Mouse (Mus musculus) heart, embryonic 16.5 days (tissue): Measurements from ENCODE around the gene Cib4. TPM values are rescaled to one million over a fixed set of nuclear protein-coding genes. Genes with fewer than 3 reads are reported as not detected.

Experiments used
- ATAC-seq: fragments of 200-750 bp; cut with Nextera tagmentation; replicated peaks from 2 replicates; pipeline ENCODE4 v1.8.0; 2017; ENCODE audit warnings: moderate number of reproducible peaks; ENCODE audit not compliant: insufficient read depth, low FRiP score; ENCODE audit errors: extremely low read depth
- H3K27ac ChIP-seq: fragments of 300-500 bp; sonication (generic); 2 replicates; pipeline ENCODE4 v1.5.1; 2014; ENCODE audit warnings: mild to moderate bottlenecking, low read length, control low read depth, moderate library complexity
- H3K27me3 ChIP-seq: fragments of 300-500 bp; sonication (generic); 2 replicates; pipeline ENCODE4 v1.6.1; 2014; ENCODE audit warnings: low read length, mixed read lengths; ENCODE audit not compliant: control insufficient read depth, insufficient read depth
- H3K36me3 ChIP-seq: fragments of 300-500 bp; sonication (generic); 2 replicates; pipeline ENCODE4 v1.6.1; 2014; ENCODE audit not compliant: control insufficient read depth, insufficient read depth
- H3K4me1 ChIP-seq: fragments of 300-500 bp; sonication (generic); 2 replicates; pipeline ENCODE4 v1.6.1; 2014; ENCODE audit warnings: low read length, mixed read lengths; ENCODE audit not compliant: control insufficient read depth, insufficient read depth
- H3K4me2 ChIP-seq: fragments of 300-500 bp; sonication (generic); 2 replicates; pipeline ENCODE4 v1.6.1; 2014; ENCODE audit warnings: low read depth, mild to moderate bottlenecking, control low read depth, low read length
- H3K4me3 ChIP-seq: fragments of 300-500 bp; sonication (generic); 2 replicates; pipeline ENCODE4 v1.5.1; 2014; ENCODE audit warnings: mild to moderate bottlenecking, control low read depth, low read length
- H3K9ac ChIP-seq: fragments of 300-500 bp; sonication (generic); 2 replicates; pipeline ENCODE4 v1.6.1; 2014; ENCODE audit warnings: low read length, control low read depth
- H3K9me3 ChIP-seq: fragments of 300-500 bp; sonication (generic); replicated peaks from 2 replicates; pipeline ENCODE4 v1.6.1; 2016; ENCODE audit warnings: low read length; ENCODE audit not compliant: control insufficient read depth
- WGBS: fragments of 180-500 bp; shearing (Covaris S2); extraction: QIAGEN DNeasy Blood & Tissue Kit; methylation state at CpG from one replicate; pipeline ENCODE4 v1.1.7; 2014; 5-methylcytosine and 5-hydroxymethylcytosine counted together
- polyA plus RNA-seq: library from polyadenylated mRNA; unstranded; fragments of >200 nt; fragmentation: Nextera tagmentation; extraction: Ambion mirVana; gene quantifications from 2 replicates; pipeline ENCODE4 v1.2.1, GENCODE M21; 2015

Cib4 gene
- polyA plus RNA-seq, 1 experiment from 2014 or later = not detected

GRCm38 (mm10) chr5:30460155-30460554 is 85.5 kb downstream of the Cib4 start:
- Histone ChIP-seq H3K27me3 (peaks cover 15% of the 10 kb centered on the region), H3K27ac (no peak overlapping the region), H3K4me2 (no peak overlapping the region), H3K9ac (no peak overlapping the region), H3K4me3 (no peak overlapping the region), H3K9me3 (no peaks in the 10 kb centered on the region), H3K36me3 (no peaks in the 10 kb centered on the region), H3K4me1 (0 out of 2 replicates have a peak, but pooled peaks cover 4% of the 10 kb centered on the region)
- ATAC-seq = no peak
- WGBS = 50% methylated on average over 4 of the region's 4 CpGs

DNA sequence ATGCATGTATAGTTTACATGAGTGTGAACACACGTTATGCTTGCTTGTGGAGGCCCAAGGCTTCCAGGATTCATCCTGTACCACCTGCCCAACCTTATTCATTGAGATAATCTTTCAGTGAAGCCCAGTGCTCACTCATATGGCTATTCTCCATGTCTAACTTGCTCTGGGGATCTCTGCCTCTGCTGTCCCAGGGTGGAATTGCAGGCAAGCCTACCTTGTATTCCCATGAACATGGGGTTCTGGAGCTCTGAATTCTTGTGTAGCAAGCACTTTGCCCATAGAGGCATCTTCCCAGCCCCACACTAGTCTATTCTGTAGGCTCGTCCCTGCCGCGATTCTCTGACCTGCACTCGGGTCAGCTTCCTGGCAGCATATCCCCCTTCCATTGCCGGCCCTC is 89.6 kb downstream of the Cib4 start:
- H3K4me1 ChIP-seq = no peaks in the 10 kb centered on the region
- H3K27me3 ChIP-seq = peaks cover 3% of the 10 kb centered on the region; the same call in 1 of the 2 replicates
- H3K4me2 ChIP-seq = no peak overlapping the region
- no peaks in the 10 kb centered on the region for H3K36me3 ChIP-seq
- H3K4me3 ChIP-seq = no peak overlapping the region
- WGBS = 49% methylated on average over 6 of the region's 6 CpGs
- H3K9ac ChIP-seq = no peak overlapping the region
- no peak overlapping the region for H3K27ac ChIP-seq
- no peak for ATAC-seq
- H3K9me3 ChIP-seq = no peaks in the 10 kb centered on the region

GRCm38 (mm10) chr5:30444327-30444895 is 101.2 kb downstream of the Cib4 start:
- no peak overlapping the region for H3K4me2 ChIP-seq
- H3K27me3 ChIP-seq = no peaks in the 10 kb centered on the region; the same call in 1 of the 2 replicates
- no peak overlapping the region for H3K4me3 ChIP-seq
- no peak overlapping the region for H3K27ac ChIP-seq
- H3K4me1 ChIP-seq = no peaks in the 10 kb centered on the region
- H3K9ac ChIP-seq = no peak overlapping the region
- no peaks in the 10 kb centered on the region for H3K36me3 ChIP-seq
- H3K9me3 ChIP-seq = no peaks in the 10 kb centered on the region
- 83% methylated on average over 13 of the region's 13 CpGs for WGBS
- no peak for ATAC-seq

- no peak overlapping the region for H3K27ac ChIP-seq
- ATAC-seq = peak; percentile 58; the same call in 1 of the 2 replicates
- no peaks in the 10 kb centered on the region for H3K4me1 ChIP-seq
- no peak overlapping the region for H3K4me2 ChIP-seq
- H3K9ac ChIP-seq = no peak overlapping the region
- H3K27me3 ChIP-seq = no peaks in the 10 kb centered on the region; the same call in 1 of the 2 replicates
- 54% methylated on average over 5 of the region's 5 CpGs for WGBS
- H3K9me3 ChIP-seq = no peaks in the 10 kb centered on the region
- H3K4me3 ChIP-seq = no peak overlapping the region
- no peaks in the 10 kb centered on the region for H3K36me3 ChIP-seq
These were observed 103.4 kb downstream of the Cib4 start for GRCm38 (mm10) chr5:30442196-30442595.

GRCm38 (mm10) chr5:30440308-30440906 is 105.2 kb downstream of the Cib4 start:
- Histone ChIP-seq H3K9ac (no peak overlapping the region), H3K9me3 (no peaks in the 10 kb centered on the region), H3K27ac (no peak overlapping the region), H3K4me2 (no peak overlapping the region), H3K27me3 (no peaks in the 10 kb centered on the region), H3K36me3 (no peaks in the 10 kb centered on the region), H3K4me1 (no peaks in the 10 kb centered on the region), H3K4me3 (no peak overlapping the region)
- WGBS = 87% methylated on average over 8 of the region's 8 CpGs
- no peak for ATAC-seq

- Histone ChIP-seq H3K4me1 (no peaks in the 10 kb centered on the region), H3K27me3 (no peaks in the 10 kb centered on the region), H3K27ac (no peak overlapping the region), H3K4me2 (no peak overlapping the region), H3K4me3 (no peak overlapping the region), H3K9ac (no peak overlapping the region), H3K36me3 (no peaks in the 10 kb centered on the region), H3K9me3 (no peaks in the 10 kb centered on the region)
- 43% methylated on average over 2 of the region's 2 CpGs for WGBS
- ATAC-seq = no peak
These were observed 106.7 kb downstream of the Cib4 start for GRCm38 (mm10) chr5:30438931-30439330.

Other genes with a start within 250 kb of the Cib4 start
- 0.16 and 0.17 TPM in 2 replicates for gene Otof, start 83.9 kb downstream of the Cib4 start, polyA plus RNA-seq
- gene 1700001C02Rik, start 79.8 kb downstream of the Cib4 start, polyA plus RNA-seq = 0.95 and 1.00 TPM in 2 replicates
- gene Kcnk3, start 42.3 kb upstream of the Cib4 start, polyA plus RNA-seq = 15.3 and 19.2 TPM in 2 replicates
- 25.6 and 25.7 TPM in 2 replicates for gene Slc35f6, start 102.1 kb upstream of the Cib4 start, polyA plus RNA-seq
- gene Cenpa, start 120.9 kb upstream of the Cib4 start, polyA plus RNA-seq = 210 and 225 TPM in 2 replicates
- 2.0 and 2.2 TPM in 2 replicates for gene Dpysl5, start 165.7 kb upstream of the Cib4 start, polyA plus RNA-seq